Mouse (Mus musculus): ENCODE results near the gene Atp8b4.
A peak's percentile ranks its signal among the peaks of the same experiment; 100 is the strongest.
"Not testable (repeated sequence)": the region's sequence is repeated elsewhere in the genome, so short reads cannot be mapped to it uniquely, and the experiment has no call there.

Gene Atp8b4

DNA sequence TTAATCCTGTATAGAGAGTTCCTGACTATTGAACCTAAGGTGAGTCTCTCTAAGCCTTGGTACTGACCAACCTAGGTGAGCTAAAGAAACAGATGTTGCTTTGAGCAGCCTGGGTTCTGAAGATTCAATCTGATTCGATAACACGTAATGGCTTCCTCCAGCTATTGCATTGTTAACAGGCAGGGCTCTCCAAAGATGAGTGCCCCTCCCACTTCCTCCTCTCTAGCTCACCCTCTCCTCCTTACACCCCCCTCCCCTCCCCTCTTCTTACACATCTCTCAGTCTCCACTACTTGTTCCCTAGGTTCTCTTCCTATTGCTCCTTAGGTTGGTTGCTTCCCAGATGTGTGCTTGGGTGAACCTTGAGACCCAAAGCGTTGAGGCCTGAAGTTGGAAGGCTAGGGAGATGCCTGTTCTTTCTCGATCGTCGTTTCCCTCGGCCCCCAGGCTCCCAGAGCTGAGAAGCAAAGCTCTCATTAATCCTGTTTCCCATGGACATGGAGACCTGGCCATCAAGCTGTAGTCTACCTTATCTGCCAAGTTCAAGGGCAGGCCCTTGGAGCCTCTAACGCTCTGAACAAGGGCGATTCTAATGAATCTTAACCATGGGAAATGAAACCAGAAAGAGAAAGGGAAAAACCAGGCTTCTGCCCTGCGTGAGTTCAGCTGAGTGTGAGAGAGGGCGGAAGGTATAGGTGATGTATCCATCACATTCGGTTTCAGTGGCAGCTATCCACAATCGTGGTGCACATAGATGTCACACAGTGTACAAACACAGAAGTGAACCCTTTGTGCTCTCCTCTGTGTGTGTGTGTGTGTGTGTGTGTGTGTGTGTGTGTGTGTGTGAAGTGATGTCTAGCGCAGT is 4.4 kb downstream of the Atp8b4 start:
- no peak for DNase-seq

GRCm38 (mm10) chr2:126495230-126495629 is 5.2 kb downstream of the Atp8b4 start:
- DNase-seq, result no peak

DNA sequence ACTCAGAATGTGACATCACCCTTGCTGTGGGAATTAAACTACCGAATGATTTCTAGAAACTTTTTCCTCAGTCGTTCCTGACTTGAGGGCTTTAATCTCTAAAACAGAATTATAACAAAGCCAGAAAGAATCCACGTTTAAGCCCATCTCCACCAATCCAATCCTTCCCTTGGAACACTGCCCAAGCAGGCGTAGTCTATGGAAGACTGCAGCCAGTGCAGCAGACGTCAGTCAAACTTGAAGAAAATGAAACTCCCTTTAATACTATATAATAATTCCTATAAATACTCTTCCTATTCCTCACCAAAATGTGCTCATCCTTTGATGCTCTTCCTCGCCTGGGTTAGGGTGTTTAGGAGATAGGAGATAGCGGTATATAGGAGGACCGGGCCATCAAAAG is 7.2 kb downstream of the Atp8b4 start:
- DNase-seq, result no peak

GRCm38 (mm10) chr2:126492713-126493112 is 7.8 kb downstream of the Atp8b4 start:
- no peak for DNase-seq

DNA sequence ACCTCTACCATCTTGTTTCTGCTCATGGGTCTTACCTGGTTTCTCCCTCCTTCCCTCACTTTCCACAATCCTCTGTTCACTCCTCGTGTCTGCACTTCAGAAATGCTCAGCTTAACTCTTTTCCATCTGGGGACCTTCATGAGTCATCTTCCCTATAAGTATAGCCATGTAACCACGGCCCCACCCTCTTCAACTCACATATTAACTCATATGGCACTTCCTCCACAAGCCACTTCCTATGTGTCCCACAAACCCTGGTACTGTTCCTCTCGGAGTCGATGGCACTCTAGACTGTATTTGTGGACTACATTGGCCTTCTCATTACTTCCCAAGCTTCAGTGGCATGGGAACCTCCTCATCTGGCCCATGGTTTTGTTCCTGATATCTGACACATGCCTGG is 9.0 kb downstream of the Atp8b4 start:
- no peak for DNase-seq

GRCm38 (mm10) chr2:126490573-126490972 is 9.9 kb downstream of the Atp8b4 start:
- no peak for DNase-seq

- no peak for DNase-seq
Measured at GRCm38 (mm10) chr2:126485262-126486017, 15.0 kb downstream of the Atp8b4 start.

DNA sequence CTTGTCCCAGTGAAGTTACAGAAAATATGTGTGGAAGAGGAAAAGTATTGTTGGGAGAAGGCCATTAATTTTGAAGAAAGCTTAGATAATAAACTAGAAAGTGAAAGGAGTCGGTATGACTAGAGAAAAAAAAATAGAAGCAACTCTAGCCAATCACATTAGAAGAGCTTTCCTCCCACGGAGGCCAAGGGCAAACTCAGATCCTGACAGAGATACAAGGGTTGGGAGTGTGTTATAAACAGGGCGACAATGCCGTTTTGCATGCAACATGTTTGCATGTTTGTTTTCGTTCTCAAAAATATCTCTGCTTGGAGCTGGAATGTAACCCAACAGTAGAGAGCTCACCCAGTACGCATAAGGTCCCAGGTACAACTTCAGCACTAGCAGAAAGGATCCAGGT is 17.1 kb downstream of the Atp8b4 start:
- no peak for DNase-seq

GRCm38 (mm10) chr2:126477556-126477955 is 22.9 kb downstream of the Atp8b4 start:
- no peak for DNase-seq

- no peak for DNase-seq
Measured at GRCm38 (mm10) chr2:126475681-126476410, 24.6 kb downstream of the Atp8b4 start.

GRCm38 (mm10) chr2:126474019-126474418 is 26.5 kb downstream of the Atp8b4 start:
- no peak for DNase-seq

DNA sequence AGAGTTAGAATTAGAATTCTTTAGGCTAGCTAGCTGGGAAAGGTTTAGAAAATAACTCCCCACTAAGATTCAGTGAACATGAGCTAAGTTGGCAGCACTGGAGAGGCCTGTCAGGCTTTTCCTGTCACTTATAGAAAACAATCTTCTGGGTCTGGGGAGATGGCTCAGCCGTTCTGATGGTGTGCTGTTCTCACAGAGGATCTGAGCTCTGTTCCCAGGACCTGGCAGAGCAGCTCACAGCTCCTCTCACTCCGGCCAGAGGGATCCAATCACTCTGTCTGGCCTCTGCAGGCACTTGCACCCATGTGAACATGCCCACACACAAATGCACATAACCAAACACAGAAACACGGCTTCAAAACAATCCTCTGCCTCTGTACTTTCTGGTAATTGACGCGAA is 27.6 kb downstream of the Atp8b4 start:
- no peak for DNase-seq

- DNase-seq, result no peak
Measured at GRCm38 (mm10) chr2:126467790-126468189, 32.7 kb downstream of the Atp8b4 start.

GRCm38 (mm10) chr2:126466391-126467134 is 33.9 kb downstream of the Atp8b4 start:
- no peak for DNase-seq

GRCm38 (mm10) chr2:126458661-126459060 is 41.8 kb downstream of the Atp8b4 start:
- no peak for DNase-seq

GRCm38 (mm10) chr2:126457759-126458158 is 42.7 kb downstream of the Atp8b4 start:
- DNase-seq, result not testable (repeated sequence)

GRCm38 (mm10) chr2:126450937-126451302 is 49.6 kb downstream of the Atp8b4 start:
- no peak for DNase-seq

GRCm38 (mm10) chr2:126450210-126450936 is 50.1 kb downstream of the Atp8b4 start:
- peak; percentile 9 for DNase-seq

GRCm38 (mm10) chr2:126445039-126445438 is 55.4 kb downstream of the Atp8b4 start:
- no peak for DNase-seq

DNA sequence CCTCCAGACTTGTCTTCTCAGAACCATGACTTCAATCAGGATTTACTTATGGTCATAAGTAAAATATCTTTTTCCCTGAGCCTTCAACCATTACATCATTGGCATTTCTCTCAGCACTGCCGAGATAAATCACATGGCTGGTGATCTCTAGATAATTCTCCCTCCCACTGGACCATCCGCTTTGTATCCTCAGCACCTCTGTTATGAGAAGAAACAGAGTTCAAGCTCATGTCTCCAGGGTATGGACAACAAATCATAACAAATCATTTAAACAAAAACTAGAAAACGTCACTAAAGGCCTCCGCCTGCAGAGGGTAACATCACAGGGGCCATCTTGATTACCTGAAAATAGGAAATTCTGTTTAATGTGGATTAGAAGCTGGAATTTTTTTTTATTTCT is 58.9 kb downstream of the Atp8b4 start:
- DNase-seq, result no peak

DNA sequence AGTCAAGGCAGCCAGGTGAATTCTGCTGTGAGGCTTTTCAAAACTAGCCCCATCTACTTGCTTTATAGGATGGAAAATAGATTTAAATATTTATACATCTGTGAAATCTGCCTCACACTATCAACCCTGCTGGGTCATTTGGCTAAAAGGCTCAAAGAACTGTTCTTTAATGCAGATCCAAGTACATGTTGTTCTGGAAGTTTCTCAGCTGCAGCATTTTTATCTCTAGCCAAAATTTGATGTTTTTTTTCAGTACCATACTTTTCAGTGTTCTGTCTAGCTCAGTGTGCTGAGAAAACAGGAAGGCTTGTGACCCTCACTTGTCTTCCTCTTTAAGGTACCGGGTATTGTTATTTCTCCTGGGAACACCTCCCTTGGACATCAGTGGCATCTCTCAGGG is 65.8 kb downstream of the Atp8b4 start:
- DNase-seq, result no peak

DNA sequence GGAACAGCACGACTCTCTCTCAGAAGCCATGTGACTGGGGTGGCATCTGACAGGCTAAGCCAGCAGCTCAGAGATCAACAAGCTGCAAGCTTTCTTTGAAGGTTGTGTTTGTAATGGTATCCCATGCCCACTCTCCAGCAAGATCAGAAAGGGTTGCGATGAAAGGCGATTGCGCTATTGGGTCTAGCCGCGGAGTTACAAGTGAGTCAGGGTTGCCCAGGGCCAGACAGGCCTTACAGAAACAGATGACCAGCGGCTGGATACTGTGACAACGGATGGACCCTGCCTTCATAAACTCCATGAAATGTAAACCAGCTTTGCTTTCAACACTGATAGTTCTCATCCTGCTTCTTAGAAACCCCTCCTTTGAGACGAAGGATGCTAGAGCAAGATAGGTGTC is 66.2 kb downstream of the Atp8b4 start:
- no peak for DNase-seq
